ENCODE assay signal across 11 mouse cellular contexts in the genomic region with DNA sequence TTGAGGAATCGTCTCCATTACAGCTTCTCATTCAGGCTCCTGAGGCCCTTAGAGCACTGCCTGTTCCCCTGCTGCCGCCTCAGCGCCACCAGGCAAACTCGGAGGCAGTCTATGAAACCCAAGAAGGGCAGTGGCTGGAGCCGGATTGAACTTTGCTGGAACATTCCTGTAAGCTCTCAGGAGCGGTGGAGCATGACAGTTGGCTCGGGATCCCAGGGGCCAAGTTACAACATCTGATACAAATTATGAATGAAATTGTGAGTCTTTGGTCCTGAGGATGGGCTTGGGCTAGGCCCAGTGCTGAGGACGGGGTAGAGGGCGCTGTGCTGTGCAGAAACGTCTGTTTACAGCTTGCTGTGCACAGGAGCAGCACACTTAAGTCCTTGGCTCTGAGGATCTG. TPM values are rescaled to one million over a fixed set of nuclear protein-coding genes. Genes with fewer than 3 reads are reported as not detected.
DNase-seq lines count a peak whose midpoint lies in the region; ATAC-seq lines count a peak whose summit lies in the region.
"Had no signal": no experiment of that assay in that cellular context is flagged by ENCODE, and none has a peak within 500 bp of the region (broad histone marks: within the 10 kb centered on the region; RNA-seq: fewer than 3 reads in every experiment).

No protein-coding gene starts in this region.

- no peak overlapping the region for H3K4me3 ChIP-seq in heart, embryonic 15.5 days
- H3K4me3 ChIP-seq in hindbrain, embryonic 12.5 days, result no peak overlapping the region
- H3K4me3 ChIP-seq in limb, embryonic 12.5 days (replicated peaks), result no peak overlapping the region
- H3K4me3 ChIP-seq in midbrain, embryonic 10.5 days, result no peak overlapping the region

- H3K9me3 ChIP-seq in heart, embryonic 15.5 days (replicated peaks), result no peaks in the 10 kb centered on the region
- no peaks in the 10 kb centered on the region for H3K9me3 ChIP-seq in hindbrain, embryonic 12.5 days (replicated peaks)
- H3K9me3 ChIP-seq in limb, embryonic 12.5 days, result no peaks in the 10 kb centered on the region
- no peaks in the 10 kb centered on the region for H3K9me3 ChIP-seq in midbrain, embryonic 10.5 days (replicated peaks)

- no peak overlapping the region for H3K9ac ChIP-seq in heart, embryonic 15.5 days
- H3K9ac ChIP-seq in hindbrain, embryonic 12.5 days, result peak overlapping the region; percentile 4; the same call in 1 of the 2 replicates
- H3K9ac ChIP-seq in limb, embryonic 12.5 days (replicated peaks), result no peak overlapping the region

- no peak for ATAC-seq in heart, embryonic 15.5 days (replicated peaks; ENCODE audit: insufficient number of reproducible peaks, insufficient read depth, low FRiP score, low read depth)
- no peak for ATAC-seq in hindbrain, embryonic 12.5 days (ENCODE audit: low FRiP score)
- ATAC-seq in limb, embryonic 12.5 days (ENCODE audit: insufficient number of reproducible peaks, insufficient read depth, low FRiP score, low TSS enrichment, low read depth), result no peak

- no peak for DNase-seq in heart, postnatal 25 days (ENCODE audit: low spot score)
- peak; percentile 35 for DNase-seq in adipocyte (ENCODE audit: low spot score)
- no peak for DNase-seq in midbrain, embryonic 10.5 days (ENCODE audit: low spot score)
- no peak for DNase-seq in spleen, postnatal 10 days (ENCODE audit: low spot score in 2 of 2)
- DNase-seq in thymus, adult 18-20 months, result no peak
- DNase-seq: adrenal gland, adult 8-10 months; cerebellum, adult 2 months; right cerebral cortex, postnatal 25 days had no signal

- peaks cover 4% of the 10 kb centered on the region for H3K27me3 ChIP-seq in heart, embryonic 15.5 days
- H3K27me3 ChIP-seq in hindbrain, embryonic 12.5 days, result no peaks in the 10 kb centered on the region
- H3K27me3 ChIP-seq in limb, embryonic 12.5 days, result no peaks in the 10 kb centered on the region
- H3K27me3 ChIP-seq in midbrain, embryonic 10.5 days (ENCODE audit: low read depth, poor library complexity, severe bottlenecking), result peaks cover 3% of the 10 kb centered on the region; the same call in 1 of the 2 replicates

- intact Hi-C loops in heart, postnatal 25 days (cut with DNase I), result loop anchor here (5.0 kb wide), 1 partner anchor 227 kb away; no protein-coding TSS in a partner anchor

- H3K27ac ChIP-seq in heart, embryonic 15.5 days, result 0 out of 2 replicates have a peak overlapping the region, but pooled peaks have one; percentile 1
- peak overlapping the region; percentile 52 for H3K27ac ChIP-seq in hindbrain, embryonic 12.5 days
- peak overlapping the region; percentile 60 for H3K27ac ChIP-seq in limb, embryonic 12.5 days
- H3K27ac ChIP-seq in midbrain, embryonic 10.5 days (replicated peaks), result no peak overlapping the region

- H3K4me2 ChIP-seq in heart, embryonic 15.5 days, result no peak overlapping the region
- no peak overlapping the region for H3K4me2 ChIP-seq in hindbrain, embryonic 12.5 days (replicated peaks)
- no peak overlapping the region for H3K4me2 ChIP-seq in limb, embryonic 12.5 days

- peaks cover 25% of the 10 kb centered on the region for H3K36me3 ChIP-seq in heart, embryonic 15.5 days
- peaks cover 48% of the 10 kb centered on the region for H3K36me3 ChIP-seq in hindbrain, embryonic 12.5 days
- peaks cover 46% of the 10 kb centered on the region for H3K36me3 ChIP-seq in limb, embryonic 12.5 days
- H3K36me3 ChIP-seq in midbrain, embryonic 10.5 days, result peaks cover 53% of the 10 kb centered on the region

- peaks cover 26% of the 10 kb centered on the region for H3K4me1 ChIP-seq in heart, embryonic 15.5 days (replicated peaks)
- peaks cover 9% of the 10 kb centered on the region for H3K4me1 ChIP-seq in hindbrain, embryonic 12.5 days
- H3K4me1 ChIP-seq in limb, embryonic 12.5 days (replicated peaks), result peaks cover 24% of the 10 kb centered on the region
- peaks cover 25% of the 10 kb centered on the region for H3K4me1 ChIP-seq in midbrain, embryonic 10.5 days

- WGBS in heart, embryonic 15.5 days, result 57% methylated on average over 10 of the region's 10 CpGs
- WGBS in hindbrain, embryonic 12.5 days, result 58% methylated on average over 10 of the region's 10 CpGs
- 42% methylated on average over 10 of the region's 10 CpGs for WGBS in limb, embryonic 12.5 days
- 54% methylated on average over 10 of the region's 10 CpGs for WGBS in midbrain, embryonic 10.5 days

RNA-seq across cellular contexts. Expression of gene Adprhl2, which starts 7.1 kb away (rescaled TPM):
- polyA plus RNA-seq in heart, embryonic 15.5 days (2015; fragmentation: Nextera tagmentation; extraction: Ambion mirVana), result 30.4 and 44.9 TPM in 2 replicates
- total RNA-seq in heart, postnatal 25 days (2021), result 10 to 100 TPM; 11.4 to 11.9 TPM
- polyA plus RNA-seq in hindbrain, embryonic 12.5 days (2016; fragmentation: Nextera tagmentation; extraction: Ambion mirVana), result 65.2 and 74.3 TPM in 2 replicates
- polyA plus RNA-seq in limb, embryonic 12.5 days (2016; fragmentation: Nextera tagmentation; extraction: Ambion mirVana), result 84.9 and 87.5 TPM in 2 replicates
- polyA plus RNA-seq in midbrain, embryonic 10.5 days (2016; fragmentation: Nextera tagmentation; extraction: Ambion mirVana), result 80.8 and 88.4 TPM in 2 replicates

RNA-seq across cellular contexts. Expression of gene Tekt2, which starts 11.1 kb away (rescaled TPM):
- polyA plus RNA-seq in heart, embryonic 15.5 days (2015; fragmentation: Nextera tagmentation; extraction: Ambion mirVana), result 1.1 and 2.4 TPM in 2 replicates
- under 1 TPM; 0.28 to 0.44 TPM for total RNA-seq in heart, postnatal 25 days (2021)
- polyA plus RNA-seq in hindbrain, embryonic 12.5 days (2016; fragmentation: Nextera tagmentation; extraction: Ambion mirVana), result 6.3 and 6.7 TPM in 2 replicates
- 13.6 and 14.8 TPM in 2 replicates for polyA plus RNA-seq in limb, embryonic 12.5 days (2016; fragmentation: Nextera tagmentation; extraction: Ambion mirVana)
- 1.1 and 1.9 TPM in 2 replicates for polyA plus RNA-seq in midbrain, embryonic 10.5 days (2016; fragmentation: Nextera tagmentation; extraction: Ambion mirVana)

RNA-seq across cellular contexts. Expression of gene Col8a2, which starts 27.8 kb away (rescaled TPM):
- polyA plus RNA-seq in heart, embryonic 15.5 days (2015; fragmentation: Nextera tagmentation; extraction: Ambion mirVana), result 5.2 and 10.9 TPM in 2 replicates
- under 1 TPM; 0.75 to 0.81 TPM for total RNA-seq in heart, postnatal 25 days (2021)
- 50.1 and 56.7 TPM in 2 replicates for polyA plus RNA-seq in hindbrain, embryonic 12.5 days (2016; fragmentation: Nextera tagmentation; extraction: Ambion mirVana)
- 13.3 and 16.7 TPM in 2 replicates for polyA plus RNA-seq in limb, embryonic 12.5 days (2016; fragmentation: Nextera tagmentation; extraction: Ambion mirVana)
- 2.8 and 6.5 TPM in 2 replicates for polyA plus RNA-seq in midbrain, embryonic 10.5 days (2016; fragmentation: Nextera tagmentation; extraction: Ambion mirVana)

RNA-seq across cellular contexts. Expression of gene Trappc3, which starts 52.3 kb away (rescaled TPM):
- 73.1 and 77.6 TPM in 2 replicates for polyA plus RNA-seq in heart, embryonic 15.5 days (2015; fragmentation: Nextera tagmentation; extraction: Ambion mirVana)
- total RNA-seq in heart, postnatal 25 days (2021), result 10 to 100 TPM; 43.2 to 47.1 TPM
- 109 and 113 TPM in 2 replicates for polyA plus RNA-seq in hindbrain, embryonic 12.5 days (2016; fragmentation: Nextera tagmentation; extraction: Ambion mirVana)
- polyA plus RNA-seq in limb, embryonic 12.5 days (2016; fragmentation: Nextera tagmentation; extraction: Ambion mirVana), result 105 and 111 TPM in 2 replicates
- 85.2 and 94.4 TPM in 2 replicates for polyA plus RNA-seq in midbrain, embryonic 10.5 days (2016; fragmentation: Nextera tagmentation; extraction: Ambion mirVana)

RNA-seq across cellular contexts. Expression of gene Map7d1, which starts 58.2 kb away (rescaled TPM):
- 39.4 and 50.7 TPM in 2 replicates for polyA plus RNA-seq in heart, embryonic 15.5 days (2015; fragmentation: Nextera tagmentation; extraction: Ambion mirVana)
- 100 to 1,000 TPM; 255 to 285 TPM for total RNA-seq in heart, postnatal 25 days (2021)
- 143 and 150 TPM in 2 replicates for polyA plus RNA-seq in hindbrain, embryonic 12.5 days (2016; fragmentation: Nextera tagmentation; extraction: Ambion mirVana)
- 83.5 and 85.1 TPM in 2 replicates for polyA plus RNA-seq in limb, embryonic 12.5 days (2016; fragmentation: Nextera tagmentation; extraction: Ambion mirVana)
- 59.8 and 69.7 TPM in 2 replicates for polyA plus RNA-seq in midbrain, embryonic 10.5 days (2016; fragmentation: Nextera tagmentation; extraction: Ambion mirVana)
